Mouse (Mus musculus) testis, postnatal 14 days (tissue): ENCODE data around the gene Olfml2a.

Source experiments
- DNase-seq: peaks from one replicate; pipeline ENCODE4 v3.0.0; 2021; ENCODE audit warnings: low spot score

The Olfml2a gene

DNA sequence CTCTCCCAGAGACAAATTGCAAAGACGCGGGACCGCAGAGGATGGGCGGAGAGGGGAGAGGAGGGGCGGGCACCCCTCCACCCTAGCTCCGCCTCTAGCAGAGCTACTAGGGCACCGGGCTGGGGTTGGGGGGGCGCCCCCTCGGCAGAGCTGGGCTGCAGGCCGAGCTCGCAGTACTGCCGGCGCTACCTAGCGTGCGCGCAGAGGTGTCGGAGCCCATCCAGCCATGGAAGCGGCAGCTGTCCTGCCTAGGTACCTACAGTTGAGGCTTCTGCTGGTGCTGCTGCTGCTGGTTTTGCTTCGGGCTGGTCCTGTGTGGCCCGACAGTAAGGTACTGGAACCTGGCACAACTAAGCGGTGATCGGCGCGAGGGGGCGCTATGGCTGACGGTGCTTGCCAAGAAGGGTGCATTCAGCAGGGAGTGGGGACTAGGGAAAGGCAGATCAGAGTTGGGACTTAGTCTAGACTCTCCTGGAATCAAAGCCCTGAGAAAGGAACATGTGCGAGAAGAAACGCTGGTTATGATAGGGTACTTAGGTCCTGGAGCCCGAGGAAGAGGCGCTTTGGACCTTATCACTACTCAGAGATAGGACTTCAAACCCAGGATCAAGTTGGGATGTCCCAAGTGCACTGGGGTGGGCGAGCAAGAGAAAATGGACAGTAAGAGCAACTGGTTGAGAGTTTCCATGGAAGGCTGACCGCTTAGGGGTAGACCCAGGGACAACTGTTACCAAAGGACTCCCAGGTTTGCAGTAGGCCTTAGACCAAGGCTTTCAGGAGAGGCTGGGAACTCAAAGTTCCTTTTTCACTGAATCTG, at the start of gene Olfml2a:
Gene Olfml2a, plus strand, starts transcription at position 128 of the 817 bp plus-strand sequence.
- peak; percentile 58 for DNase-seq

DNA sequence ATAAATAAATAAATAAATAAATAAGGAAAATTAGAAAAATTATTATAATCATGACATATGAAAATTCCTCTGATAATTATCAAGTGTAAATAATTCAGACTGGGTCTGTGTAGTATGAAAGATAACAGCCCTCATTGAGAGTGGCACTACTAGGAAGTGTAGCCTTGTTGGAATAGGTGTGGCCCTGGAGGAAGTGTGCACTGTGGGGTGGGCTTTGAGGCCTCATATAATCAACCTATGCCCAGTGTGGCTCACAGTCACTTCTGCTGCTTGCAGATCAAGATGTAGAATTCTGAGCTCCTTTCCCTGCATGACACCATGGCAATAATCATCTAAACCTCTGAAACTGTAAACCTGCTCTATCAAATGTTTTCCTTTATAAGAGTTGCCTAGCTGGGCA, 28.9 kb upstream of the Olfml2a start:
- DNase-seq = no peak

DNA sequence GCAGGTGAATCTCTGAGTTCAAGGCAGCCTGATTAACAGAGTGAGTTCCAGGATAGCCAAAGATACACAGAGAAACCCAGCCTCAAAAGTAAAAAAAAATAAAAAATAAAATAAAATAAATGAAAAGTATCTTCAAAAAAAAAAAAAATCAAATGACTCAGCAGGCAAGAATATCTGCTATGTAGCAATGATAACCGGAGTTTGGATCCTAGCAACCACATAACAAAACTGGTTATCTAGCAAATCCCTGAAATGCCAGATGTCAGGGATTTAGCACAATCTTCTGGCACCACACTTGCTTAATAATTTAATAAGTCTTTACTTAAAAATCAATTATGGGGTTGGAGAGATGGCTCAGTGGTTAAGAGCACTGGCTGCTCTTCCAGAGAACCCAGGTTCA, 27.5 kb upstream of the Olfml2a start:
- DNase-seq = no peak

DNA sequence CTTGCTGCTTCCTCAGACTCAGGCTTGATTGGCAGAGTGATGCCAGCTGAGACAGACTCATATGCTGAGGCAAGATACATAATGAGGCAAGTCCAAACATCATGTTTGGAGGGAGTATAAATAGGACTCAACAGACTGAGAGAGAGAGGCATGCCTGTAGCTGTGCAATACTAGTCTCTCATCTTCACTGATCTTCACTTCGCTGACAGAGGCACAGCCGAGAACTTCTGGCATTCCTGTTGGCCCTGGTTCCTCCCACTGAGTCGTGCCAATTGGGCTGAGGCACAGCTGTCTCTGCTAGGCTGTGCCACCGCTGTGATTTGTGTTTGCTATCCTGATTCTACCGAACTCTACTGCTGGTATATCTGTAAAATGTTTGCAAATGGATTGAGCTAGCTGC, 25.7 kb upstream of the Olfml2a start:
- no peak for DNase-seq

DNA sequence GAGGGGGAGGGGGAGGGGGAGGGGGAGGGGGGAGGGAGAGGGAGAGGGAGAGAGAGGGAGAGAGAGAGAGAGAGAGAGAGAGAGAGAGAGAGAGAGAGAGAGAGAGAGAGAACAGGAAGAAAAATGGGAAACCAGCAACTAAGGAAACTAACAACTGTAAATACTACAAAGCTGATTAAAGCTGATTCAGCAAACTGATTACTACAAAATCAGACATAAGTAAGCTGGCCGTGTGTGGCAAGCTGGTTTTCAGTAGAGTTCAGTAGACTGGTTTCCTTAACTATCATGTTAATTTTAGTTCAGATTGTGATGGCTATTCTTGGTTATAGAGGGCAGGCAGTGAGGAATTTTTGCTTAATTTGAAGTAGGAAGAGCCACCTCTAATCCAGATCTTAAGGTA, 23.2 kb upstream of the Olfml2a start:
- DNase-seq = no peak

DNA sequence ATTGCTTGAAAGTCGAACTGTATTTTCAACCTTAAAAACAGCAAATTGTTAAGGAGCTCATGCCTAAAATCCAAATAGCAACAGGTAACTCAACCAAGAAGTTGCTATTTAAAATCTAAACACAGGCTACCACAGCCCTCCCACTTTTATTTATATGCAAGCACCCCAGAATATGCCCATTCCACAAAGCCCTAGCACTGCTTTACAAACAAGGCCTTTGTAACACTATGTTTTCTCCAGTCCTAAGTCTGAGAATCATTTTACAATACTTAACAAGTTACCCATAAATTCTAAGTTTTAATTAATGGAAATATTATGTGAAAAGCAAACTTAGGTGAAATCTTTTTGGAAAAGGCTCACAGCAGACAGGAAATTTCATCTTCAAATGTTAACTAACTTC, 17.3 kb upstream of the Olfml2a start:
- DNase-seq = no peak

DNA sequence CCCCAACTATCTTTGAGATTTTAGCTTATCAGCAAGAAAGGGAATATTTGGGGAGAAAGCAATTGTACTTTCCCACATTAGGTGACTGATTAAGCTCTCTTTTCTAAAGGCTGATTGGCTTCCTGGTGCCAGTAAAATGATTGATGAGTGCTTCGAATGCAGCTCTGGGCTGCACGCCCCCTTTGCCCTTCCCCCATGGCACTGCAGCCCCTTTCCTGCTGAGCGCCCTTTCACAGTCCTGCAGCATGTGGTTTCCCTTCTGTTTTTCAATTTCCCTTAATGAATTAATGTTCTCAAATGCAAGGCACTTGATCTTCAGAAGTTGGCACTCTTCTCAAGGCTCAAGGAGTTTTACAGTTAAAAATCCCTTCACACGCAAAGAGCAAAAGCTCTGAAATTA, 16.8 kb upstream of the Olfml2a start:
- no peak for DNase-seq

DNA sequence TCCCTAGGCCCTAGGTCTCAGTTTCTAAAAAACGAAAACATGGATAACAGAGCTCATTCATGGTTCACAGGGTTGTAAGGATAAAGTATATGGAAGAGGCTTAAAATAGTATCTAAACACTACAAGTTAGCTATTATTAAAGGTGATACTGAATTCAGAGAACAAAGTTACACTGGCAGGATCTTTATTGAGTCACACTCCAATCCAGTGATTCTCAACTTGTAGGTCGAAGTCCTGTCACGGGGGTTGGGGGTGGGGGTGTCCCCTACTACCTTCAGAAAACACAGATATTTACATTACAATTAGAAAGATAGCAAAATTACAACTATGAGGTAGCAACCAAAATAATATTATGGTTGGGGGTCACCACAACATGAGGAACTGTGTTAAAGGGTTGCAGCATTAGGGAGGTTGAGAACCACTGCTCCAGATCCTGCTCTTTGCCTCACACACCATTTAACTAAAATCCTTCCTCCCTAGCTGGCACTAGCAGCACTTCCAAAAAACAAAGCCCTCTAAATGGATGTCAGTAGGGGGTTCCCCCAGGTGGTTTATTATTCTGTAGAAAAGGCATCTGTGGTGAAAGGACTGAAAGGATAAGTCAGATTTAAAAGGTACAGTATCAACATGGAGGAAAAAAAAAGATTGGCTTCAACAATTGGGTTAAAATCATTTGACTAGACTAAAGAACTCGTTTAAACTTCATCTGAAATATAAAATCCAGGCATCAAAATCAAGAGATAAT, 14.7 kb upstream of the Olfml2a start:
- DNase-seq = no peak

DNA sequence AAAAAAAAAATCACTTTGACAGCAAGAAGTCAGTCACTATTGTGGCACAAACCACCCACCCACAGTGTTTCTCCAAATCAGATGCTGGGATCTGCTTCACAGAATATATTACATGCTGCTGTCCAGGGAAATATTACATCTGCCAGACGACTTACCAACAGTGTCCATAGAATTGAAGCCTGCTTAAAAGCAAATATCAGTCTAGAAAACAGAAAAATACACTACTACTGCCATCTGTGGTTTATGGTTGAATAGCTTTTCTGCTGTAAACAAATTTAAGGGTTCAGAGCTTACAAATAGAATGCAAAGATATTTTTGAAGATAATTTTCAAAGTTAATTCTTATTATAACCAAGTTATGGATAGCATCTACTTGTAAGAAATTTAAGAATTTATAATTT, 10.4 kb upstream of the Olfml2a start:
- DNase-seq = no peak

DNA sequence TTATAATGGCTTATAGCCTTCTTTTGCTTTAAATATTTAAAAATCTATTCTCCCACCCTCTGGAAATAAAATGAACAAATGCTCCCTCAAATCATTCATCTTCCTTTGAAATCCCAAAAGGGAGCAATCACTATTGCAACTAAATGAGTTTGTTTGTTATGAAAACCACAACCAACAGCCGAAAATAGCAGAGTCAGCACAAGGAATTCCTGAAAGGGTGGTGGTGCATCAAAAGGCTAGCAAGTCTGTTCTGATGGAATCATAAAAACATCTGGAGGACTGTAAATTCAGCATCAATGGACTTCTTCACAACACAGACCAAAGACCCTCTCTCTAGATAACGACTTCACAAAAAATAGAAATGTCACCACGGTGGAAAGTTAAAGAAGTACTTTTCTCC, 8.3 kb upstream of the Olfml2a start:
- no peak for DNase-seq

DNA sequence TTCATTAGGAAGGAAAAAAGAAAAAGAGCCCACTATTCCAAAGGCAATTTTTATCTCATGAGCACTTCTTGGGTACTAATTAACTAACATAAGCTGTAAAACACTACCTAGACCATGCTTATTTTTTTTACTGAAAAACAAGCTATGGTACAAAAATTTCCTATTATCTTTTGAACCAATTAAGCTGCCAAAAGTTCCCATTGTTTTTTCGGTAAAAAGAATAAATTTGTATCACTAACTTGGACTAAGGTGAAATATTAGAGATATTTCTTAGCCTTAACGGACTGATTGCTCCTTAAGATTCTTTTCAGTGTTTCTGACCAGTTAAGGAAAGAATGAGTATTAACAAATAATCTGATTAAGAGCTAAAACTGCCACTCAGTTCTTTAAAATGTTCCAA, 7.9 kb upstream of the Olfml2a start:
- DNase-seq = no peak

DNA sequence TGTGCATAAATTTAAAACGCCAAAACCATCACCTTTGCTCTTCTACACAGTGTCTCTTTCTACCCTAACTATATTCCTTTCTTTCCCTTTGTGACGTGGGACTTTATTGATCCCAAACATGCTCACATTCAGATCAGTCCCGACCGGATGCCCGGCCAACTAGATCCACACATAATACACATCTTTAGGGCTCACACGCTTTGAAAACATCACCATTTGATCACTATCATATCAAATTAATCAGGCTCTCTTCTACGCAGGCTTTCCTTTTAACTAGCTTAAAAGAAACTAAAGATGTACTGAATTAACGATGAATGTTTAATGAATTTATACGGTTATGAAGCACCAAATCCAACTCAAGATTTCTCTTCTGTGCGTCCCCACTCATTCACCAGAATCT, 7.2 kb upstream of the Olfml2a start:
- no peak for DNase-seq

DNA sequence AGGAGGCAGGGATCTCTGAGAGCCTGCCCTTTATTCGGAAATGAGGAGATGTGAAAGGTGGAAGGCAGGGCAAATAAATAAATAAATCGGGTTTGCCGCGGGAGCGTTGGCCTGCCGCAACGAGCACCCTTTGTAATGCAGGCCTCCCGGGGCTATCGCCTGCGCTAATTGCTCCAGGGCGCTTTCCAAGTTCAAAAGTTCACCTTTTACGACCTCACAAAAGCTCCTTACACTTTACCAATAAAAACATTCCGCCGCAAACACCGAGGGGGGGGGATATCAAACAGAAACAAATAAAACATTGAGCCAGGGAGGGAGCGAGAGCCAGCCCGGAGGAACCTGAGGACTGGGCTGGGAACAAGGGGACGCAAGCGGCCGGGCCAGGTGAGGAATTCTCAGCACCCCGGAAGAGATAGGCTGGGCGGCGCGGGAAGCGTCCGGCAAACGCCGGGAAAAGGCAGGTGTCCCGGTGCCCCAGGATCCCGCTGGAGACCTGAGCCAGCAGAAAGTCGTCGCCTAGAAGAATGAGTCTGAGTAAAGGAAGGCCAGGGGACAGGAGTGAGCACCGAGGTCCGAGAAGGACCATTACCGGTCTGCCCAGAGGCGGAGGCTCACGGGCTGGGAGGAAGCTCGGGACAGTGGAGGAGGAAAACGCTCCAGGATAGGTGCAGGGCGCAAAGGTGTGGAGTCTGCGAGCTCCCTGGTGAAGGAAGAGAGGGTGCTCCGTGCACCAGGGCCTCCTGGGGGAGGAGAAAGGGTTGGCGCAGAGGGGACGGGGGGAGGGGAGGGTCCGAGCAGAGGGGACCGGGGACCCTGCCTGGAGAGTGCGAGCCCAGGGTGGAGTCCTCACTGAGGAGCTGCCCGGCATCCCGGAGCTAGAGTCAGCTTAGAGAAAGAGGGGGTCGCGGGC, 6.4 kb upstream of the Olfml2a start:
- DNase-seq = peak; percentile 66

DNA sequence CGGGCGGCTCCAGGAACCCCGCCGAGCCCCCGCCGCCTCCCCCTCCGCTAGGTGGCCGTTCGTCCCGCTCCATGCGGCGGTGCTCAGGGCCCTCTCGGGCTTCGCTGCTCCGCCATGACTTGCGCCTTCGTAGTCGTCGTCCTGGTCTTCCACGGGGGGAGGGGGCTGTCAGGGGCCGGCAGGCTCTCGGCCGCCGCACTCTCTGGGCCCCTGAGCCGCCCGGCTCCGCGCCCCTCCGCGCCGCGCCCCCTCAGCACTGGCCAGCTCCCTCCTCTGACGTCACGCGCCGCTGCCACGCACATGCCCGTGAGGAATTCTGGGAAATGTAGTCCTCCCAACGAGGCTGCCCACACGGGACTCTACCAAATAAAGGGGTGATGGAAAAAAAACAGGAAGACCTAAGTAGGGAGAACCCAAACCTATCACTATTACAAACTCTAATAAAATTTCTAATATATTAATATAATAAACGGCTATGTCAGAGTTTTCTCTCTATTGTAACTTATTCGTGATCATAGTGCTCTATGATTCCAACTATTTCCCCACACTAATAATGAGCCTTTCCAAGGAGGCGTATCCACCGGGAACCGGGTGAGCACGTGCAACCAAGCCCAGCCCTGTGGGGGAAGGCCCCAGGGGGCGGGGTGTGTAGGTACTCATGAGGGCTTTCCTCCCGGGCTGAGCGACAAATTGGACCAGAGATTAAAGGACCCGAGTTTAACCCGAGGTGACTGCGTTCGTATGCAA, 5.5 kb upstream of the Olfml2a start:
- DNase-seq = peak; percentile 95

DNA sequence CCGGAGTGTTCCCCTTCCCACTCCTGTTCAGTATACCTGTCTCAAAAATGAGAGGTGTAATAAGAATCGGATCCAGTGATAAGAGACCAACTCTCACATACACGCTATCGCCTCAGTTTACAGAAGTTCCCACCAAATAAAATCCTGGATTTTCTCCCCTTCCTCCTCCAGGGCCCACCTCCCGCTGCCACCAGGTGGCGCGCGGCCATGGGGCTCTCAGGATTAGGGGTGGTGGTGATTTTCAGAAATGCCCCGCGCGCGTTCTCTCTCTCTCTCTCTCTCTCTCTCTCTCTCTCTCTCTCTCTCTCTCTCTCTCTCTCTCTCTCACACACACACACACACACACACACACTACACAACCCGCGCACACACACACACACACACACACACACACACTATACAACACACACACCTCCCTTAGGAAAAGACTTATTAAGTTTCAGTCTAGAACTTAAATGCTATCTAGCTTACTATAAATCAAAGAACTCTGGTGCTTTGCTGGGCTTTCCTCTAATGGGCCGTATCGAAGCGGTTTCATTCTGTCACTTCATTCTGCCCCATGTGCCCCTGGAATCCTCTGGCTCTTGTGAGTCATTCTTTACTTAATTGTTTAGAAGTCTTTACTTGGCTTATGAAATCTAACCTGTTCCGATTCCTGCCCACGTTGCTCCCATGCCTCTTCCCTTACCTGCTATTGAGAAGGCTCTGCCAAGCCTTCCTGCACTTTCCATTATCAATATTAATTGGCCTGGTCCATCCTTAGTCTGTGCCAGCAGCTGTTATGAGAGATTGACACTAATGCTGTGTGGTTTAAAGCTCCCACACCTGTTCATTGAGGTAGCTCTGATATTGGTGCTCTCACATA, 4.4 kb upstream of the Olfml2a start, which contains the start of gene Nr6a1:
Gene Nr6a1, minus strand, starts transcription at position 574 of the 865 bp plus-strand sequence.
- DNase-seq = peak; percentile 49

DNA sequence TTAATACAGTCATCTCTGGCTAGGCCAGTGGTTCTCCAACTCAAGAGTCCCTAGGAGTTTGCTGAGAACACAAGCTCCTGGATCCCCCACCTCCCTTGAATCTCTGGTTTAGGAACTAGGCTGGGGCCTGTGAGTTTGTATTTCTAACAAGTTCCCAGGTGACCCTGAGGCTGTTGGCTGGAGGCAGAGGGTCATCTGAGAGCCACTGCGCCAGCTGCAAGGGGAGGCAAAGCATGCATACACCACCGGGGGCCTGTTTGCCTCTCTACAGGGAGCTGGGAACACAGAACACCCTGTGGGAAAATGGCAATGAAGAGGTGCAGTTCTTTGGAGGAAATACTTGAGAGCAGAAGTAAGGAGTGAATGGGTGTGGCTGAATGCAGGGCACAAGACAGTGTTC, 1.5 kb upstream of the Olfml2a start:
- no peak for DNase-seq

DNA sequence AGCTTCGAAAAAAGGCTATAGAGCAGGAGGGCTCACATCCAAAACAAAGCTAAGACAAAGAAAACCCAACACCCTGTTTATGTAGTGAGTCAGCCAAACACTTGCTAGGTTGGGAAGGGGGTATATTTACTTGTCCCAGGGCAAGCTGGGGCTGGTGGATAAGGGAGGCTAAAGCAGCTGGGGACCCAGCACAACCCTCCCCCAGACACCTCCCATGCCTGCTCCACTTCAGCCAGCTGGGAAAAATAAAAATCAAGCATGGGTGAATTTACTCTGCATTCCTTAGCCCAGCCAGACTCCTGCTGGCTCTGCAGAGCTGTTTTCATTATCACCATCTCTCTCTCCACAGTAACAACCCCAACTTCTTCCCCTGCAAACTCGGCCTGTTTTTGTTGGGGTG, 2.2 kb downstream of the Olfml2a start:
- no peak for DNase-seq

DNA sequence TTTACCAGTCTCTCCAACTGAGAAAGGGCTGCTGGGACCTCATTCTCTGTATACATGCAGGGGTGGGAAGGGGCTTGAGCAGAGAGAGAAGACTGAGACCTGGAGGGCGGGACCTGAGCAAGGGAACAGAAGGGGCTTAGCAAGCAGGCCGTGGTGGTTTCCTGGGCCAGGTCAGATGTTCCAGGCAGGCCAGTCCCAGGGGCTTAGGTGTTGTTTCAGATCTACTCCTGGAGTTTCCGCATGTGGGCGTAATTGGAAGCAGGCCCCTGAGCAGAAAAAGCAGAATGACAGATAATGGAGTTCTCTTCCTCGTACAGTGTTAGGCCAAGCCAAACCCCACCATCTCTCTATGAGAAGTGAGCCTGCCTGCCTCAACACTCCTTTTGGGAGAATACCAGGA, 3.2 kb downstream of the Olfml2a start:
- no peak for DNase-seq

DNA sequence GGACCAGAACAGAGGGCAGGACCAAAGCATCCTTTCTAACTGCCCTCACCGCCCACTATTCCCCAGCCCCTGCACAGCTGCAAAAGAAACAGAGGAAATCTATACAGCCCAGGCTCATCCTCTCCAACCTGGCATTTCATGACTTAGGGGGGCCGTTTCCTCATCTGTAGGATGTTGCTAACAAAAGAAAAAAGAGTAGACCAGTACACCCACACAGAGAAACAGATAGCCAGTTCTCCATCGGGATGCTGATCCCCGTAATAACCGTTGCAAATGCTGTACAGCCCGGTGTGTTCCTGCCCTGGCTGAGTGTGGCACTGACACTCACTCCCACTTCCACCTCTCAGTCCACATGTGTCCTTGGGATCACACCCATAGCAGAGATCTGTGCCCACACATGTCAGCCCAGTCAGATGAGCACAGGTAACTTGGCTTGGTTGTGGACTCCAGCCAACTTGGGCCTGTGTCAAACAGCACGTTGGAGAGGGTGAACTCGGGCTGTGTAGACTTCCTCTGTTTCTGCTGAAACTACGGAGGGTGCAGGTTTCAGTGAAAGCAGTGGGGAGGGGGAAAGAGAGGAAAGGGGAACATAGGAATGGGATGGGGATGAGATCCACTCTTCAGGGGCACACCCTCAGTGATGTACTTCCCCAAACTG, 5.1 kb downstream of the Olfml2a start:
- no peak for DNase-seq

DNA sequence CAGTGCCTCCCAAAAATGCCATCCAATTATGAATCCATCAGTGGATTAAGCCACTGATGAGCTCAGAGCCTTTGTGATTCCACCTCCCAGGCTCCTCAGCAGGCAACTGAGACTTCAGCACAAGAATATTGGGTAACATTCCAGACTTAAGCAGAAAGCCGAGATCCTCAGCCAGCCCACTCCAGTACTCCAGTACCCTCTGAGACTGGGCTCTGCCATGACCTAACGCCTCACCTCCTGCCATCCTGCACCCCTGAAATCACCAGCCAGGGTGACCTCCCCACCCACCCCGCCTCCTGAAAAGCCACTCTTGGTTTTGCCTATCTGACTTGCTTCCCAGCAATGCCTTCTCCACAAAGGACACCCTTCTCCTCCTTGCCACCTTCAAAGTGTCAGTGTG, 5.6 kb downstream of the Olfml2a start:
- DNase-seq = no peak
